Mouse (Mus musculus) liver, embryonic 14.5 days (tissue): Measurements from ENCODE around the gene Ube2q1. TPM values are rescaled to one million over a fixed set of nuclear protein-coding genes. Genes with fewer than 3 reads are reported as not detected.

Experiments used
- ATAC-seq: fragments of 200-750 bp; cut with Nextera tagmentation; 2 replicates; pipeline ENCODE4 v1.8.0; 2017; ENCODE audit warnings: moderate number of reproducible peaks, mild to moderate bottlenecking, moderate library complexity; ENCODE audit not compliant: insufficient read depth
- DNase-seq, 3 experiments: peaks; one replicate each; pipeline ENCODE4 v3.0.0-alpha.2; 2012 to 2013; ENCODE audit warnings: low read depth in 3 of 3, low spot score in 3 of 3
- H3K27ac ChIP-seq: fragments of 300-500 bp; sonication (generic); 2 replicates; pipeline ENCODE4 v1.5.1; 2014; ENCODE audit warnings: moderate library complexity, mild to moderate bottlenecking, control low read depth, inconsistent platforms
- H3K27me3 ChIP-seq: fragments of 300-500 bp; sonication (generic); 2 replicates; pipeline ENCODE4 v1.6.1; 2014; ENCODE audit warnings: mild to moderate bottlenecking, low read length, moderate library complexity; ENCODE audit not compliant: control insufficient read depth, insufficient read depth
- H3K36me3 ChIP-seq: fragments of 300-500 bp; sonication (generic); replicated peaks from 2 replicates; pipeline ENCODE4 v1.6.1; 2014; ENCODE audit warnings: low read depth; ENCODE audit not compliant: control insufficient read depth, insufficient read depth
- H3K4me1 ChIP-seq, 2 experiments: fragments of 200-500 bp in 1 of 2; fragments of 300-500 bp in 1 of 2; sonication (generic) in 1 of 2; replicated peaks; 2 replicates each; pipeline ENCODE4 v1.6.1; 2012 to 2014; ENCODE audit warnings: antibody characterized with exemption in 1 of 2, inconsistent platforms in 1 of 2, low read length in 1 of 2; ENCODE audit not compliant: control insufficient read depth in 2 of 2, insufficient read depth in 2 of 2
- H3K4me2 ChIP-seq: fragments of 300-500 bp; sonication (generic); 2 replicates; pipeline ENCODE4 v1.6.1; 2014; ENCODE audit warnings: low read depth, mild to moderate bottlenecking, control low read depth, moderate library complexity
- H3K4me3 ChIP-seq, 2 experiments: fragments of 200-500 bp in 1 of 2; fragments of 300-500 bp in 1 of 2; sonication (generic) in 1 of 2; 2 replicates each; pipeline ENCODE4 v1.5.1; 2012 to 2014; ENCODE audit warnings: low read depth in 2 of 2, low read length in 2 of 2, mild to moderate bottlenecking in 2 of 2, control low read depth in 1 of 2, inconsistent platforms in 1 of 2, moderate library complexity in 1 of 2; ENCODE audit not compliant: insufficient read depth in 1 of 2
- H3K9ac ChIP-seq: fragments of 300-500 bp; sonication (generic); replicated peaks from 2 replicates; pipeline ENCODE4 v1.6.1; 2014; ENCODE audit warnings: mild to moderate bottlenecking, control low read depth, moderate library complexity
- H3K9me3 ChIP-seq: fragments of 300-500 bp; sonication (generic); 2 replicates; pipeline ENCODE4 v1.6.1; 2016; ENCODE audit warnings: low read length, mixed read lengths; ENCODE audit not compliant: control insufficient read depth
- CTCF ChIP-seq: IDR thresholded peaks from 2 replicates; pipeline ENCODE4 v1.5.1; 2016; ENCODE audit warnings: antibody characterized with exemption, low read depth, control low read depth
- EP300 ChIP-seq: IDR thresholded peaks from 2 replicates; pipeline ENCODE4 v1.6.1; 2016; ENCODE audit warnings: antibody characterized with exemption, low read depth
- WGBS: fragments of 180-500 bp; shearing (Covaris S2); extraction: QIAGEN DNeasy Blood & Tissue Kit; methylation state at CpG from one replicate; pipeline ENCODE4 v1.1.7; 2014; ENCODE audit not compliant: insufficient replicate concordance; 5-methylcytosine and 5-hydroxymethylcytosine counted together
- polyA plus RNA-seq, 2 experiments: library from polyadenylated mRNA; depleted of rRNA in 1 of 2; stranded (reverse) in 1 of 2; unstranded in 1 of 2; fragments of >200 nt; fragmentation: Nextera tagmentation in 1 of 2; extraction: Ambion mirVana in 1 of 2; gene quantifications; 2 replicates each; pipeline versions ENCODE4 v1.2.1 to v1.2.3; 2012 to 2014

Ube2q1 gene
- polyA plus RNA-seq (2012; rRNA removed) (6.7 and 9.0 TPM in 2 replicates), polyA plus RNA-seq (2014; fragmentation: Nextera tagmentation; extraction: Ambion mirVana) (6.3 and 6.7 TPM in 2 replicates)

DNA sequence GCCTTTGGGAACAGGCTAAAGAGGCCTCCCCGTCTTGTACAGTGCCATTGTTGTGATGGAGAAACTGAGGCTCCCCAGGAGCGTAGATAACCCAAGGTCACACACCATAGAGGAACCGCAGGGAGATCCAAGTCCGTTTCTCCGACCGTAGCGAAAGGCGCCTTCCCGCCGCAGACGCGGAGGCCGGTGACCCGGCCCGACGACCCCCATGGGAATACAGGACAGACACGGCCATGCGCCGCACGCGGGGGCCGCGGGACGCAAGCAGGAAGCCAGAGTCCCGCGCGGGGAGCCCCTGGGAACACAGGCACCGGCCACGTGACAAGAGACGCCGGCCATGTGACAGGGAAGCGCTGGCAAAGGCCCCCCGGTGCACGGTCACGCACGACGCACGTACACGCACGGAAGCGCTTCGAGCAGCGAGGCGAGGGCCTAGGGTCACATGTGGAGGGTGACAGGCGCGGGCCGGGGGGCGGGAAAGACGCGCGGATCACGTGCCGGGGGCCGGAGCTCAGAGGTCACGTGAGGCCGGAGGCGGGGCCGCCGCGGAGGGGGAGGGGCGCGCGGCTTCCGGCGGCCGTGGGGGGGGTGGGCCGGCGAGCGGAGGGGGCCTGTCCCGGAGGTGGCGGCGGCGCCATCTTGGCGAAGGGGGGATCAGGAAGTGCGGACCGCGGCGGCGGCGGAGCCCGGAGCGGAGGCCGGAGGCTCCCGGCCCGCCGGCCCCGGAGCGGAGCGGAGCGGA, at the start of gene Ube2q1:
TSS of gene Ube2q1 (plus strand) at position 649 of the 742 bp plus-strand sequence.
- TF ChIP-seq CTCF (no peak), EP300 (0 out of 2 replicates have a peak, but pooled peaks have one; percentile 10)
- Histone ChIP-seq H3K4me1 (peaks cover 5 to 25% of the 10 kb centered on the region in 2 experiments), H3K9ac (peak within 1 kb of the TSS; percentile 86), H3K4me2 (peak within 1 kb of the TSS; percentile 97), H3K27me3 (no peaks in the 10 kb centered on the region), H3K4me3 (peak within 1 kb of the TSS; percentile 76 to 82), H3K27ac (peak within 1 kb of the TSS; percentile 66), H3K9me3 (no peaks in the 10 kb centered on the region), H3K36me3 (peaks cover 6% of the 10 kb centered on the region)
- peak; percentile 83 for ATAC-seq
- DNase-seq, result peak; percentile 70 to 71 (median 71)
- WGBS, result 1% methylated on average over 83 of the region's 90 CpGs

DNA sequence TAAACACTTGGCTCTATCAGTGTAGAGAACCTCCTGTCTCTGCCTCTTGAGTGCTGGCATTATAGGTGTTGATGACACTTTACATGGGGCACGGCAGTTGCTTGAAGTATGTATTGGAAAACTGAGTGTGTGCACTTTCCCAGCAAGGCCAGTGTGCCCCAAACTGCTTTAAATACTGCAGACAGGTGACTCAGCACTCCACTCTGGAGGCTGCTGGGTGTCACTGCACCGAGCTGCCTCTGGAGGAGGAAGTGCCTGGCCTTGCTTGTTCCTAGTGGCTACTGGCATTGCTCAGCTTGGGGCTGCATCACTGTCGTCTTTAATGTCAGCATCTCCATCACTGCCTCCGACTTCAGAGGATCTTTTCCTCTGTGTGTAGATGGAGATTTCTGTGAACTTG, 46.4 kb upstream of the Ube2q1 start:
- ATAC-seq, result no peak
- no peak overlapping the region for H3K4me3 ChIP-seq

DNA sequence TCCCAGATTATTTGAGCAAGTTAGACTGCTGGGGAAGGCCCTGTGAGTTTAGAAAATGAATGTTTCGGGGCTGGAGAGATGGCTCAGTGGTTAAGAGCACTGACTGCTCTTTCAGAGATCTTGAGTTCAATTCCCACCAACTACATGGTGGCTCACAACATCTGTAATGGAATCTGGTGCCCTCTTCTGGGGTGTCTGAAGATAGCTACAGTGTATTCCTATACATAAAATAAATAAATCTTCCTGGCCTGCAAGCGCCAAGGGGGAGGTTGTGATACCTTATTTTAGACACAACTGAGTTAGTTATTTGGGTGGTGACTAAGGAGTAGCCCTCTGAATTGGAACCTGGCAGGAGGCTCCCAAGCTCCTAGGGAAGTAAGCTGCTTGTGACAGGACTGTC, 44.6 kb upstream of the Ube2q1 start:
- no peak overlapping the region for H3K9ac ChIP-seq
- H3K4me2 ChIP-seq, result no peak overlapping the region
- H3K9me3 ChIP-seq, result no peaks in the 10 kb centered on the region
- ATAC-seq, result no peak
- WGBS, result 50% methylated on average over 2 of the region's 2 CpGs
- peak; percentile 24 for TF ChIP-seq CTCF
- no peak for TF ChIP-seq EP300
- peaks cover 10 to 18% of the 10 kb centered on the region in 2 experiments for H3K4me1 ChIP-seq
- no peaks in the 10 kb centered on the region for H3K27me3 ChIP-seq
- DNase-seq, result no peak
- H3K4me3 ChIP-seq, result no peak overlapping the region
- H3K27ac ChIP-seq, result no peak overlapping the region
- no peaks in the 10 kb centered on the region for H3K36me3 ChIP-seq

More for the DNA sequence above, 46.4 kb upstream of the Ube2q1 start:
- H3K27me3 ChIP-seq, result no peaks in the 10 kb centered on the region
- TF ChIP-seq EP300, result no peak
- TF ChIP-seq CTCF, result peak; percentile 87
- DNase-seq, result peak; percentile 26 to 32 (median 31)
- H3K27ac ChIP-seq, result no peak overlapping the region
- H3K36me3 ChIP-seq, result no peaks in the 10 kb centered on the region
- H3K9me3 ChIP-seq, result no peaks in the 10 kb centered on the region
- 6% methylated on average over 4 of the region's 4 CpGs for WGBS
- H3K4me2 ChIP-seq, result no peak overlapping the region
- peaks cover 8 to 16% of the 10 kb centered on the region in 2 experiments for H3K4me1 ChIP-seq
- H3K9ac ChIP-seq, result no peak overlapping the region

DNA sequence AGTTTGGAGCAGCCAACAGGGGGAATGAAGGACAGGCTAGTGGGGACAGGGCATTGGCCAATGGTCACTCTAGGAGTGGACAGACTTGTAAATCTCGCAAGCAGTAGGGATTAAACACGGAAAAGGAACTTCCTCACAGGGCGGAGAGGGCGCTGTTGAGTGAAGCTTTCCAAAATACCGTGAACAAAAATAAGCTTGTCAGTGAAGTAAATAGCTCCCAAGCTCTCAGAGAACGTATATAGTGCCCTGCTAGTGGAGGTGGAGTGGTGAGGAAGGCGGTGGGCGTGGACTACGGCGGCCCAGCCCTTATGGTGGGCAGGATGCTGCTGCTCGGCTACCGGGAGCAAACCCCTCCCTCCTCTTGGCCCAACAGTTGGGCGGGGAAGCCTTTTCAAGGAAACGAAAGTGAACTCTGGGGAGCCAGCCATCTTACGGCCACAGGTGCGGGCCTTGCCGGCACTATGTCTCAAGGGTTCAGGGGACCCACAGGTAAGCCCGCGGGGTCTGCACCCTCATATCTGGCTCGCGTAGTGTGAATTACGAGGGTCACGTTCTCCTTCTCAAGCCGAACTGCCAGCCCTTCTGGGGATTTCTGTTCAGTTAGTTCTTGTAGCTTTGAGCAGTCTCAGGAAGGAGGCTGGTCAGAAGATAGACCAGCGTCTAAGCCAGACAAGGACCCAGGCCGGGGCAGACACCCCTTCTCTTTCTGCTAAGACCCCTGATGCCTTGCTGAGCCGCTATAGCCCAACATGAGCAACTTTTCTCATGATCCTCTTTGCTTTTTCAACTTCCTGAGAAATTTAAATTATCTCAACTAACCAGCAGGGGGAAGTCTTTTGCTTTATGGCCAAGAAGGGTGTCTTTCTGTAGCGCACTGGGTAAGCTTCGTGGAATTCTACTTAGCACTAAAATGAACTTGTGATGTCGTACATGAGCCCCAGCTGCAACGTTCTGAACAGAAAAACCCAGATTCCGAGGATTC, 42.8 kb upstream of the Ube2q1 start:
- H3K4me2 ChIP-seq, result peak overlapping the region; percentile 95
- WGBS, result under 1% methylated on average over 32 of the region's 32 CpGs
- TF ChIP-seq CTCF (peak; percentile 65), EP300 (no peak)

More for the DNA sequence above, 42.8 kb upstream of the Ube2q1 start:
- no peaks in the 10 kb centered on the region for H3K27me3 ChIP-seq
- ATAC-seq (peak; percentile 94), DNase-seq (peak; percentile 83 to 89 (median 83))
- H3K27ac ChIP-seq, result peak overlapping the region; percentile 78
- H3K9me3 ChIP-seq, result no peaks in the 10 kb centered on the region
- peak overlapping the region; percentile 92 for H3K9ac ChIP-seq
- H3K4me3 ChIP-seq, result peak overlapping the region; percentile 86 to 88
- H3K36me3 ChIP-seq, result no peaks in the 10 kb centered on the region; the same call in 1 of the 2 replicates
- peaks cover 10 to 18% of the 10 kb centered on the region in 2 experiments for H3K4me1 ChIP-seq
